22 mouse cellular contexts compared by ENCODE assay signal in the genomic region with DNA sequence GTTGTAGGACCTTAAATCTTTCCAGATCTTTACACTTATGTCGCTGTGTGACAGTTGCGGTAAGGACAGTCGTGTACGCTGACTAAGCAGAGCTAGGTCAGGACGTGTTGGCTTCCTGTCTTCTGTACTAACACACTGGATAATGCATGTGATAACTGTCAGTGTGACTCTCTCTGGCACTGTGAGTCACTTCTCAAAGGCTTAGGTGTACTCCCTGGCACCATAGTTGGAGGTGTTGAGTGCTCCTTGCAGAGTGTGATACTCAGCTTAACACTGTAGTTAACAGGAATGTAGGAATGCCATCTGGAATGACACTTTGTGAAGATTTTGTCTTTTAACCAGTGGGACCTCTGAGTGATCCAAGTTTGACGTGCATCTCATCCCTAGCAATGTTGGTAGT.
DNase-seq lines count a peak whose midpoint lies in the region; ATAC-seq lines count a peak whose summit lies in the region.
"Had no signal": no experiment of that assay in that cellular context is flagged by ENCODE, and none has a peak within 500 bp of the region (broad histone marks: within the 10 kb centered on the region; RNA-seq: fewer than 3 reads in every experiment).

No protein-coding gene starts in this region.

- no peak overlapping the region for H3K4me3 ChIP-seq in forebrain, embryonic 13.5 days
- no peak overlapping the region for H3K4me3 ChIP-seq in forebrain, embryonic 10.5 days
- H3K4me3 ChIP-seq: embryonic facial prominence, embryonic 12.5 days; embryonic facial prominence, embryonic 15.5 days; hindbrain, embryonic 12.5 days; hindbrain, embryonic 15.5 days had no signal

- H3K4me2 ChIP-seq in forebrain, embryonic 13.5 days: no peak overlapping the region
- H3K4me2 ChIP-seq: embryonic facial prominence, embryonic 12.5 days; embryonic facial prominence, embryonic 15.5 days; heart, embryonic 11.5 days; hindbrain, embryonic 12.5 days; hindbrain, embryonic 15.5 days had no signal

- peak; percentile 53; the same call in 1 of the 2 replicates for ATAC-seq in forebrain, embryonic 13.5 days
- peak; percentile 78 for ATAC-seq in frontal cortex, adult (ENCODE audit: low TSS enrichment)
- ATAC-seq: activated CD4-positive, CD25-positive, alpha-beta regulatory T cell, adult 4 months; forebrain, embryonic 14.5 days; intestine, postnatal 0 days had no signal

- no peak for DNase-seq in forebrain, embryonic 10.5 days (ENCODE audit: extremely low spot score, low spot score)
- DNase-seq in frontal cortex, postnatal 25 days (ENCODE audit: low spot score in 2 of 2): no peak
- peak; percentile 20 for DNase-seq in right cerebral cortex, adult 18-20 months
- DNase-seq in right cerebral cortex, postnatal 36 days (ENCODE audit: low spot score in 2 of 2): no peak
- DNase-seq: adrenal gland, adult 8-10 months; adrenal gland, postnatal 25 days; cerebellum, adult 11 months; cerebellum, adult 2 months; cerebellum, adult 9-11 months; cerebellum, postnatal 25 days; gastrocnemius, postnatal 25 days; kidney, adult 2 months had no signal

- H3K4me1 ChIP-seq in forebrain, embryonic 13.5 days: peaks cover 9% of the 10 kb centered on the region; the same call in 1 of the 2 replicates
- H3K4me1 ChIP-seq in forebrain, embryonic 10.5 days: no peaks in the 10 kb centered on the region
- H3K4me1 ChIP-seq: embryonic facial prominence, embryonic 12.5 days; embryonic facial prominence, embryonic 15.5 days; hindbrain, embryonic 12.5 days; hindbrain, embryonic 15.5 days had no signal

- no peak overlapping the region for H3K9ac ChIP-seq in forebrain, embryonic 13.5 days
- H3K9ac ChIP-seq: embryonic facial prominence, embryonic 12.5 days; embryonic facial prominence, embryonic 15.5 days; hindbrain, embryonic 12.5 days; hindbrain, embryonic 15.5 days had no signal

- H3K27me3 ChIP-seq in forebrain, embryonic 13.5 days: no peaks in the 10 kb centered on the region
- H3K27me3 ChIP-seq in forebrain, embryonic 10.5 days (ENCODE audit: poor library complexity, severe bottlenecking): no peaks in the 10 kb centered on the region
- H3K27me3 ChIP-seq: embryonic facial prominence, embryonic 12.5 days; embryonic facial prominence, embryonic 15.5 days; hindbrain, embryonic 12.5 days; hindbrain, embryonic 15.5 days had no signal

- WGBS in forebrain, embryonic 13.5 days: 95% methylated on average over 6 of the region's 6 CpGs
- WGBS in forebrain, embryonic 10.5 days: 93% methylated on average over 6 of the region's 6 CpGs

- no peak overlapping the region for H3K27ac ChIP-seq in forebrain, embryonic 13.5 days
- H3K27ac ChIP-seq in forebrain, embryonic 10.5 days: no peak overlapping the region
- H3K27ac ChIP-seq: embryonic facial prominence, embryonic 12.5 days; embryonic facial prominence, embryonic 15.5 days; hindbrain, embryonic 12.5 days; hindbrain, embryonic 15.5 days had no signal

- H3K9me3 ChIP-seq in forebrain, embryonic 13.5 days (replicated peaks): no peaks in the 10 kb centered on the region
- H3K9me3 ChIP-seq in forebrain, embryonic 10.5 days: no peaks in the 10 kb centered on the region
- H3K9me3 ChIP-seq: embryonic facial prominence, embryonic 12.5 days; embryonic facial prominence, embryonic 15.5 days; hindbrain, embryonic 12.5 days; hindbrain, embryonic 15.5 days had no signal

- peaks cover 4% of the 10 kb centered on the region; the same call in 1 of the 2 replicates for H3K36me3 ChIP-seq in forebrain, embryonic 13.5 days (ENCODE audit: poor library complexity, severe bottlenecking)
- H3K36me3 ChIP-seq in forebrain, embryonic 10.5 days (replicated peaks): no peaks in the 10 kb centered on the region
- H3K36me3 ChIP-seq: embryonic facial prominence, embryonic 12.5 days; embryonic facial prominence, embryonic 15.5 days; hindbrain, embryonic 12.5 days; hindbrain, embryonic 15.5 days had no signal
